Mouse (Mus musculus) cerebellum, adult (tissue): Measurements from ENCODE around the gene Tarbp2.

Experiments used
- ATAC-seq: cut with Nextera tagmentation; 2 replicates; pipeline ENCODE4 v1.9.2; 2017; ENCODE audit warnings: mild to moderate bottlenecking, moderate library complexity, mixed read lengths; ENCODE audit not compliant: insufficient number of reproducible peaks, low FRiP score, low TSS enrichment

The Tarbp2 gene

GRCm38 (mm10) chr15:102572081-102572480, 54.1 kb downstream of the Tarbp2 start:
- ATAC-seq, result no peak
